Mouse (Mus musculus): ENCODE data around the gene Cxcl13.

- TF ChIP-seq HCFC1 (IDR thresholded peaks at IDR 0.05; ENCODE audit: low read depth, low read length) (no peak), ZKSCAN1 (IDR thresholded peaks at IDR 0.05; ENCODE audit: low read depth, low read length) (no peak)
Observed at GRCm38 (mm10) chr5:95991339-95992292, 34.9 kb downstream of the Cxcl13 start.

Data from MEL (cell line).